Mouse (Mus musculus): ENCODE results near the gene Gli1.

The Gli1 gene

GRCm38 (mm10) chr10:127290930-127291880 is 50.6 kb downstream of the Gli1 start:
- peak; percentile 79 for DNase-seq (ENCODE audit: low read depth)

GRCm38 (mm10) chr10:127290307-127290929 is 51.4 kb downstream of the Gli1 start:
- peak; percentile 100 for DNase-seq (ENCODE audit: low read depth)

GRCm38 (mm10) chr10:127289573-127290191 is 52.1 kb downstream of the Gli1 start:
- DNase-seq (ENCODE audit: low read depth), result peak; percentile 81

GRCm38 (mm10) chr10:127288800-127289572 is 52.8 kb downstream of the Gli1 start, which contains the start of gene Mbd6:
TSS of gene Mbd6 (minus strand) at chr10:127289018.
- peak; percentile 99 for DNase-seq (ENCODE audit: low read depth)

GRCm38 (mm10) chr10:127288328-127288799 is 53.4 kb downstream of the Gli1 start:
- peak; percentile 87 for DNase-seq (ENCODE audit: low read depth)

GRCm38 (mm10) chr10:127287936-127288293 is 53.9 kb downstream of the Gli1 start:
- peak; percentile 42 for DNase-seq (ENCODE audit: low read depth)

- no peak for DNase-seq (ENCODE audit: low read depth)
Measured at GRCm38 (mm10) chr10:127287271-127287935, 54.4 kb downstream of the Gli1 start.

GRCm38 (mm10) chr10:127286730-127287129 is 55.0 kb downstream of the Gli1 start:
- no peak for DNase-seq (ENCODE audit: low read depth)

GRCm38 (mm10) chr10:127286194-127286593 is 55.6 kb downstream of the Gli1 start:
- no peak for DNase-seq (ENCODE audit: low read depth)

- no peak for DNase-seq (ENCODE audit: low read depth)
Measured at GRCm38 (mm10) chr10:127285644-127286043, 56.1 kb downstream of the Gli1 start.

GRCm38 (mm10) chr10:127284724-127285500 is 56.9 kb downstream of the Gli1 start:
- DNase-seq (ENCODE audit: low read depth), result no peak

GRCm38 (mm10) chr10:127284105-127284622 is 57.6 kb downstream of the Gli1 start:
- no peak for DNase-seq (ENCODE audit: low read depth)

GRCm38 (mm10) chr10:127282620-127283215 is 59.1 kb downstream of the Gli1 start:
- no peak for DNase-seq (ENCODE audit: low read depth)

GRCm38 (mm10) chr10:127281316-127281715 is 60.5 kb downstream of the Gli1 start:
- no peak for DNase-seq (ENCODE audit: low read depth)

Data from 416B (cell line).